Mouse (Mus musculus) effector memory CD4-positive, alpha-beta T cell, adult 7 months (primary cell): Measurements from ENCODE around the gene Gm8334. TPM values are rescaled to one million over a fixed set of nuclear protein-coding genes. Genes with fewer than 3 reads are reported as not detected.

ENCODE experiments used
- polyA plus RNA-seq: library from polyadenylated mRNA; unstranded; fragments of 100-300 nt; shearing (Covaris generic); gene quantifications from one replicate; pipeline ENCODE4 v1.2.1, GENCODE M21; 2017

Gm8334 gene
- polyA plus RNA-seq: not detected

GRCm38 (mm10) chrX:148615053-148615452 is at the start of gene Gm8334:
TSS of gene Gm8334 (minus strand) at chrX:148615153.

GRCm38 (mm10) chrX:148663298-148663697 is 48.3 kb upstream of the Gm8334 start, which contains the start of gene Gm15127:
TSS of gene Gm15127 (plus strand) at chrX:148663598.

Other genes with a start within 250 kb of the Gm8334 start
- gene Gm15114, start 126.2 kb downstream of the Gm8334 start, polyA plus RNA-seq: not detected
- 0.21 TPM for gene Gm15127, start 48.4 kb upstream of the Gm8334 start, polyA plus RNA-seq
- gene Luzp4, start 242.5 kb upstream of the Gm8334 start, polyA plus RNA-seq: not detected